Mouse (Mus musculus) thymus, adult 2 months (tissue): ENCODE measurements around the gene Tbpl1.

Experiments
- CTCF ChIP-seq: fragments of 200-500 bp; IDR thresholded peaks from 2 replicates; pipeline ENCODE4 v1.5.1; 2012; ENCODE audit warnings: mild to moderate bottlenecking, control low read depth, low read length, moderate library complexity, borderline replicate concordance; ENCODE audit not compliant: control insufficient read depth, poor library complexity, insufficient read depth; ENCODE audit errors: extremely low read depth
- POLR2A ChIP-seq: fragments of 200-500 bp; IDR thresholded peaks from 2 replicates; pipeline ENCODE4 v1.6.1; 2012; ENCODE audit warnings: mild to moderate bottlenecking, low read length, control low read depth, moderate library complexity; ENCODE audit not compliant: control insufficient read depth, poor library complexity, insufficient read depth; ENCODE audit errors: extremely low read depth

GRCm38 (mm10) chr10:22698158-22698953, 33.4 kb downstream of the Tbpl1 start:
- TF ChIP-seq CTCF (no peak), POLR2A (no peak)
